Mouse (Mus musculus) liver, embryonic 12.5 days (tissue): ENCODE data around the gene Inafm2. TPM values are rescaled to one million over a fixed set of nuclear protein-coding genes. Genes with fewer than 3 reads are reported as not detected.

Experiments used
- ATAC-seq: fragments of 200-750 bp; cut with Nextera tagmentation; 2 replicates; pipeline ENCODE4 v1.8.0; 2017; ENCODE audit warnings: moderate number of reproducible peaks, mild to moderate bottlenecking, moderate library complexity
- H3K27ac ChIP-seq: fragments of 300-500 bp; sonication (generic); 2 replicates; pipeline ENCODE4 v1.5.1; 2016; ENCODE audit warnings: mild to moderate bottlenecking
- H3K27me3 ChIP-seq: fragments of 300-500 bp; sonication (generic); replicated peaks from 2 replicates; pipeline ENCODE4 v1.6.1; 2016; ENCODE audit warnings: mild to moderate bottlenecking, moderate library complexity
- H3K36me3 ChIP-seq: fragments of 300-500 bp; sonication (generic); 2 replicates; pipeline ENCODE4 v1.6.1; 2016; ENCODE audit warnings: mild to moderate bottlenecking, moderate library complexity
- H3K4me1 ChIP-seq: fragments of 300-500 bp; sonication (generic); 2 replicates; pipeline ENCODE4 v1.6.1; 2016
- H3K4me2 ChIP-seq: fragments of 300-500 bp; sonication (generic); 2 replicates; pipeline ENCODE4 v1.6.1; 2016; ENCODE audit warnings: mild to moderate bottlenecking, moderate library complexity
- H3K4me3 ChIP-seq: fragments of 300-500 bp; sonication (generic); 2 replicates; pipeline ENCODE4 v1.5.1; 2016; ENCODE audit warnings: mild to moderate bottlenecking, moderate library complexity
- H3K9ac ChIP-seq: fragments of 300-500 bp; sonication (generic); 2 replicates; pipeline ENCODE4 v1.6.1; 2016; ENCODE audit warnings: mild to moderate bottlenecking, moderate library complexity
- H3K9me3 ChIP-seq: fragments of 300-500 bp; sonication (generic); replicated peaks from 2 replicates; pipeline ENCODE4 v1.6.1; 2016; ENCODE audit warnings: mild to moderate bottlenecking, moderate library complexity
- WGBS: fragments of 180-500 bp; shearing (Covaris S2); methylation state at CpG from one replicate; pipeline ENCODE4 v1.1.7; 2016; ENCODE audit not compliant: insufficient replicate concordance; 5-methylcytosine and 5-hydroxymethylcytosine counted together
- polyA plus RNA-seq: library from polyadenylated mRNA; unstranded; fragments of >200 nt; fragmentation: Nextera tagmentation; extraction: Ambion mirVana; gene quantifications from 2 replicates; pipeline ENCODE4 v1.2.1, GENCODE M21; 2016

Inafm2 gene
- polyA plus RNA-seq, 1 experiment from 2014 or later, result 23.1 TPM

- Histone ChIP-seq H3K4me3 (no peak overlapping the region), H3K4me2 (peak overlapping the region; percentile 48; the same call in 1 of the 2 replicates), H3K27ac (peak overlapping the region; percentile 55), H3K27me3 (peaks cover 68% of the 10 kb centered on the region), H3K9me3 (no peaks in the 10 kb centered on the region), H3K36me3 (no peaks in the 10 kb centered on the region), H3K4me1 (peaks cover 27% of the 10 kb centered on the region), H3K9ac (no peak overlapping the region)
- ATAC-seq, result no peak
- WGBS, result 13% methylated on average over 4 of the region's 4 CpGs
Observed at GRCm38 (mm10) chr2:118729194-118729593, 16.4 kb upstream of the Inafm2 start.

DNA sequence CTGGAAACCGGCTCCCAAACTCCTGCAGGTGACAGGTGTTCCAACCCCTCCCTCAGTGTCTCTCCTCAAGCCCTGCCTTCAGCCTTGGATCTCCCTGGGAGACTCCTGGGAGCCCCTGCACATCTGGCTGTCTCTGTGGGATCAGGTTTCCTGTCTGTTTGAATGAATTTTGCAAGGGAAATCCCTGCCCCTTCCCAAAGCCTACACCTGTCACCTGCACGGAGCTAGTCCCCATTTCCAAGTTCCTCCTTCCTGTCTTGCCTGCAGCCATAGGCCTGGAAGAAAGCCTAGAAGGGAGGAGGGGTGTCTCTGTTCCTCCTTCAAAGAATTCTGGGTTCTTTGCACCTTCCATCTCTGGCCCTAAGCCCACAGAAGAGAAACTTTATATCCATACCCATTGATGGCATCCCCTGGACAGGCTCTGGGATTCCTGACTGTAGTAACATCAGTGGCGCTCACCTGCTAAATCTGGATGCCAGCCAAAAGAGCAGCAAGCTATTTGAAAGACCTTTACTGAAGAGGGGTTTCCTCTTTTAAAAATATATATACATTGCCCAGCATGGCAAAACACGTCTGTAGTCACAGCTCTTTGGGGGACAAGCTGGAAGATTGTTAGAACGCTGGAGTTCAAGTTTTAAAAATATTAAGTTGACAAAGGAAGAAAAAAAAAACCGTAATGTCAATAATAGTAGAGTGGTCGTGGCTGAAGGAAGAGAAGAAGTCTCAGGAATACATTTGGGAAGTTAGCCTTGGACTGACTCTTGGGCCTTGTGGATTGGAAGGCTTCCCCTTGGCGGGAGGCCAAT lies 15.5 kb upstream of the Inafm2 start:
- peaks cover 23% of the 10 kb centered on the region for H3K4me1 ChIP-seq
- peaks cover 61% of the 10 kb centered on the region for H3K27me3 ChIP-seq
- no peaks in the 10 kb centered on the region for H3K36me3 ChIP-seq
- H3K4me3 ChIP-seq, result no peak overlapping the region
- WGBS, result 31% methylated on average over 8 of the region's 8 CpGs
- H3K9ac ChIP-seq, result no peak overlapping the region
- no peak overlapping the region for H3K4me2 ChIP-seq
- no peak for ATAC-seq
- no peaks in the 10 kb centered on the region for H3K9me3 ChIP-seq
- 0 out of 2 replicates have a peak overlapping the region, but pooled peaks have one; percentile 8 for H3K27ac ChIP-seq

DNA sequence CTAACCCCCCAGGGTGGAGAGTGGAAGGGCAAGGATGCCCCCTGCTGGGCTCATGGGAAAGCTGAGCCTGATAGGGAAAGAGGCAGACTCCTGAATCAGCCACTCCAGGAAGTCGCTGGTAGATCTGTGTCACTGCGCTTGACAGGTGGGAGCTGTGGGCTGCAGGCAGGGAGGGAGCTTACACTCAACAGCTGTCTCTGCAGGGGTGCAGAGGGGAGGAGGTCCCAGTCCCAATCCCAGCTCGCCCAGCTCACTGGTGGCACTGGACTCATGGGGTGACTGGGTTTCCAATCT lies 15.0 kb upstream of the Inafm2 start:
- H3K27me3 ChIP-seq, result peaks cover 61% of the 10 kb centered on the region
- H3K27ac ChIP-seq, result no peak overlapping the region
- ATAC-seq, result no peak
- no peak overlapping the region for H3K4me2 ChIP-seq
- H3K36me3 ChIP-seq, result no peaks in the 10 kb centered on the region
- H3K9ac ChIP-seq, result no peak overlapping the region
- WGBS, result 6% methylated on average over 3 of the region's 3 CpGs
- no peak overlapping the region for H3K4me3 ChIP-seq
- no peaks in the 10 kb centered on the region for H3K9me3 ChIP-seq
- peaks cover 23% of the 10 kb centered on the region for H3K4me1 ChIP-seq

- Histone ChIP-seq H3K36me3 (no peaks in the 10 kb centered on the region), H3K4me1 (peaks cover 23% of the 10 kb centered on the region), H3K27ac (no peak overlapping the region), H3K27me3 (peaks cover 67% of the 10 kb centered on the region), H3K9me3 (no peaks in the 10 kb centered on the region), H3K4me2 (no peak overlapping the region), H3K9ac (no peak overlapping the region), H3K4me3 (no peak overlapping the region)
- no peak for ATAC-seq
- WGBS, result 72% methylated on average over 5 of the region's 5 CpGs
Observed at GRCm38 (mm10) chr2:118731981-118732380, 13.6 kb upstream of the Inafm2 start.

GRCm38 (mm10) chr2:118733341-118733740 lies 12.2 kb upstream of the Inafm2 start:
- H3K4me1 ChIP-seq, result peaks cover 11% of the 10 kb centered on the region
- H3K9ac ChIP-seq, result no peak overlapping the region
- peaks cover 53% of the 10 kb centered on the region for H3K27me3 ChIP-seq
- no peak overlapping the region for H3K27ac ChIP-seq
- H3K4me2 ChIP-seq, result no peak overlapping the region
- H3K9me3 ChIP-seq, result no peaks in the 10 kb centered on the region
- H3K4me3 ChIP-seq, result no peak overlapping the region
- 69% methylated on average over 5 of the region's 5 CpGs for WGBS
- H3K36me3 ChIP-seq, result no peaks in the 10 kb centered on the region
- no peak for ATAC-seq

DNA sequence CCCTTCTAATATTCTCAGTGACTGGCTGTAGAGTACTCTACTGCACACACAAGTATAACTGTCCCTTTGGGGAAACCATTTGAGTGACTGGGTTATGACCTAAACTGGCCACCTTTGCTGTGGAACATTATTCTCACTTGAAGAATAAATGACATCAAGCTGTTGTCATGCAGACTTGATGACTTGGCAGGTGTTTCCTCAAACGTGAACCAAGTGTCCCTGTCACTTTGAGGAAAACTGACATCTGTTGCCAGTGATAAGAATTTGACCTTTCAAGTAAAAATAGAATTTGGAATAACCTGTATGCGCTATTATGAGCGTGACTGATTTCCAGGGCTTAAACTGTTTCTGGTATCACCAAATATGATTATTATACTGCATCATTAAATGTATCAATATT lies 5.2 kb upstream of the Inafm2 start:
- Histone ChIP-seq H3K36me3 (no peaks in the 10 kb centered on the region), H3K9me3 (no peaks in the 10 kb centered on the region), H3K27ac (no peak overlapping the region), H3K9ac (no peak overlapping the region), H3K4me3 (no peak overlapping the region), H3K27me3 (peaks cover 41% of the 10 kb centered on the region), H3K4me1 (peaks cover 23% of the 10 kb centered on the region), H3K4me2 (no peak overlapping the region)
- ATAC-seq, result no peak
- WGBS, result 31% methylated on average over 3 of the region's 3 CpGs

GRCm38 (mm10) chr2:118741183-118741582 lies 4.4 kb upstream of the Inafm2 start:
- H3K4me3 ChIP-seq, result no peak overlapping the region
- peaks cover 37% of the 10 kb centered on the region for H3K27me3 ChIP-seq
- no peak for ATAC-seq
- H3K36me3 ChIP-seq, result no peaks in the 10 kb centered on the region
- 65% methylated on average over 9 of the region's 9 CpGs for WGBS
- no peak overlapping the region for H3K9ac ChIP-seq
- H3K27ac ChIP-seq, result no peak overlapping the region
- H3K4me2 ChIP-seq, result no peak overlapping the region
- no peaks in the 10 kb centered on the region for H3K9me3 ChIP-seq
- H3K4me1 ChIP-seq, result peaks cover 25% of the 10 kb centered on the region

DNA sequence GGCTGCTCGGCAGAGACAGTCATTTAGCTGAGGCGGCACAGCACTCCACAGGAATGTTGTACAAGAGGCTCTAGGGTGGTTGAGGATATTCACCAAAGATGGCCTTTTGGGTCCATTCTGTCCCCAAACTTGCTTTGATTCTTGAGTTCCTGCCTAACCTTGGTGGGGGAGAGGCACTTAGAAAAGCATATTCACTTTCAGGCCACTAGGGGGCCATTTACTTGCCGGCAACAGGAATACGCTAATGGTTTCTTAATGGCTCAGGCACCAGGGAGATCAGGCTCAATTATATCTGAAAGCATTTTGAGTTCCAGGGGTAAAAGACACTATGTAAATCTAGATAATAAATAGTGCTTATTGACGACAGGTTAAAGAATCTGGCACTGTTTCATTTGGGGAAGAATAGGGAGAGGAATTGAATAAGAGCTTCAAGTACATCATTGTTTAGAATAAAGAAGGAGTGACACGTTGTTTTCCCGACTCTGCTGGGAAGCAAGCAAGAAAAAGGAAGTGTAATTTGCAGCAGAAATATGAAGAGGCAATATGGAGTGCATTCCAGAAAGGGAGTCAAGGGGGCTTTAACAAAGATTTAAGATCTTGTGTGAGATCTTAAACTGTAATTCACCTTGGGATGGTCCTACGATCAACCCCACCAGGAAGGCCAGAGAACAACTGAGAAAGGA lies 2.2 kb upstream of the Inafm2 start:
- Histone ChIP-seq H3K4me2 (no peak overlapping the region), H3K4me1 (peaks cover 47% of the 10 kb centered on the region), H3K36me3 (peaks cover 3% of the 10 kb centered on the region), H3K27ac (no peak overlapping the region), H3K4me3 (no peak overlapping the region), H3K27me3 (peaks cover 35% of the 10 kb centered on the region), H3K9ac (no peak overlapping the region), H3K9me3 (no peaks in the 10 kb centered on the region)
- no peak for ATAC-seq
- 27% methylated on average over 8 of the region's 8 CpGs for WGBS

DNA sequence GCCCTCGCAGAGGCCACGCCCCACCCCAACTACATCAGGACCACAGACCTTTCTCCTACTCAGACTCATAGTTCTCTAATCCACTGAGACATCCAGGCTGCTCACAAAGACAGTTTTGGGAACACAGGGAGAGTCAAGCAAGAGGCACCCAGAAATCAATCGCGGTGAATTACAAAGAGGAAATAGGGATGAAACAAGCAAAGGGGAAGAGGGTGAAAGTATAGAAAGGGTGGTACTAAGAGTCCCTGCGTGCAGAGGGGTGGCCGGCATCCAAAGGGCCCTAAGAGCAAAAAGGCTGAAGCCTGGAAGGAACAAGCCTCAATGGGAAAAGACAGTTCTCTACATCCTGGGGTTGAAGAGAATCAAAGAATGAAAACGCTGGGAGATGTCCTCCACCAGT lies 937 bp upstream of the Inafm2 start:
- H3K4me1 ChIP-seq, result peaks cover 60% of the 10 kb centered on the region
- peaks cover 29% of the 10 kb centered on the region for H3K27me3 ChIP-seq
- peak overlapping the region; percentile 40; the same call in 1 of the 2 replicates for H3K27ac ChIP-seq
- H3K4me3 ChIP-seq, result peak overlapping the region; percentile 94
- H3K4me2 ChIP-seq, result peak overlapping the region; percentile 100
- peak overlapping the region; percentile 96; the same call in 1 of the 2 replicates for H3K9ac ChIP-seq
- ATAC-seq, result no peak
- H3K36me3 ChIP-seq, result peaks cover 16% of the 10 kb centered on the region
- WGBS, result 16% methylated on average over 7 of the region's 7 CpGs
- H3K9me3 ChIP-seq, result no peaks in the 10 kb centered on the region

- H3K9ac ChIP-seq, result peak overlapping the region; percentile 96
- H3K4me3 ChIP-seq, result peak overlapping the region; percentile 94
- peak overlapping the region; percentile 83 for H3K27ac ChIP-seq
- H3K9me3 ChIP-seq, result no peaks in the 10 kb centered on the region
- H3K27me3 ChIP-seq, result peaks cover 29% of the 10 kb centered on the region
- peak overlapping the region; percentile 100 for H3K4me2 ChIP-seq
- peaks cover 71% of the 10 kb centered on the region for H3K4me1 ChIP-seq
- 2% methylated on average over 100 of the region's 113 CpGs for WGBS
- peaks cover 29% of the 10 kb centered on the region for H3K36me3 ChIP-seq
- peak; percentile 46 for ATAC-seq
Observed at GRCm38 (mm10) chr2:118745915-118746901, 650 bp downstream of the Inafm2 start.

GRCm38 (mm10) chr2:118747301-118747960 lies 1.9 kb downstream of the Inafm2 start:
- H3K4me1 ChIP-seq, result peaks cover 83% of the 10 kb centered on the region

More at GRCm38 (mm10) chr2:118747301-118747960, 1.9 kb downstream of the Inafm2 start:
- H3K9me3 ChIP-seq, result no peaks in the 10 kb centered on the region
- peaks cover 22% of the 10 kb centered on the region for H3K27me3 ChIP-seq
- ATAC-seq, result no peak
- peak overlapping the region; percentile 96 for H3K9ac ChIP-seq
- peak overlapping the region; percentile 100 for H3K4me2 ChIP-seq
- 35% methylated on average over 10 of the region's 10 CpGs for WGBS
- 0 out of 2 replicates have a peak overlapping the region, but pooled peaks have one; percentile 37 for H3K27ac ChIP-seq
- peak overlapping the region; percentile 94 for H3K4me3 ChIP-seq
- peaks cover 33% of the 10 kb centered on the region for H3K36me3 ChIP-seq
